Mouse (Mus musculus) limb, embryonic 14.5 days (tissue): ENCODE measurements around the gene Grk6. TPM values are rescaled to one million over a fixed set of nuclear protein-coding genes. Genes with fewer than 3 reads are reported as not detected.

Experiments used
- ATAC-seq: fragments of 200-750 bp; cut with Nextera tagmentation; 2 replicates; pipeline ENCODE4 v1.8.0; 2017; ENCODE audit warnings: low read depth, moderate number of reproducible peaks, moderate TSS enrichment; ENCODE audit not compliant: low FRiP score
- DNase-seq: peaks from one replicate; pipeline ENCODE4 v3.0.0-alpha.2; 2015; ENCODE audit warnings: low spot score
- H3K27ac ChIP-seq: fragments of 300-500 bp; sonication (generic); replicated peaks from 2 replicates; pipeline ENCODE4 v1.5.1; 2014; ENCODE audit warnings: low read depth, mild to moderate bottlenecking, low read length, moderate library complexity, mixed read lengths
- H3K27me3 ChIP-seq: fragments of 300-500 bp; sonication (generic); 2 replicates; pipeline ENCODE4 v1.6.1; 2014; ENCODE audit warnings: low read length, mixed read lengths; ENCODE audit not compliant: control insufficient read depth, insufficient read depth
- H3K36me3 ChIP-seq: fragments of 300-500 bp; sonication (generic); 2 replicates; pipeline ENCODE4 v1.6.1; 2014; ENCODE audit warnings: mild to moderate bottlenecking, low read length, moderate library complexity, mixed read lengths; ENCODE audit not compliant: control insufficient read depth, insufficient read depth
- H3K4me1 ChIP-seq: fragments of 300-500 bp; sonication (generic); 2 replicates; pipeline ENCODE4 v1.6.1; 2014; ENCODE audit warnings: antibody characterized with exemption, low read length, mixed read lengths; ENCODE audit not compliant: control insufficient read depth, insufficient read depth
- H3K4me2 ChIP-seq: fragments of 300-500 bp; sonication (generic); replicated peaks from 2 replicates; pipeline ENCODE4 v1.6.1; 2014; ENCODE audit warnings: low read depth, mild to moderate bottlenecking, low read length, moderate library complexity; ENCODE audit not compliant: severe bottlenecking
- H3K4me3 ChIP-seq: fragments of 300-500 bp; sonication (generic); replicated peaks from 2 replicates; pipeline ENCODE4 v1.5.1; 2014; ENCODE audit warnings: low read length
- H3K9ac ChIP-seq: fragments of 300-500 bp; sonication (generic); 2 replicates; pipeline ENCODE4 v1.6.1; 2014; ENCODE audit warnings: mild to moderate bottlenecking, low read depth, low read length, moderate library complexity; ENCODE audit not compliant: severe bottlenecking
- H3K9me3 ChIP-seq: fragments of 300-500 bp; sonication (generic); 2 replicates; pipeline ENCODE4 v1.6.1; 2016; ENCODE audit warnings: low read length; ENCODE audit not compliant: control insufficient read depth
- POLR2A ChIP-seq: fragments of 200-500 bp; IDR thresholded peaks from 2 replicates; pipeline ENCODE4 v1.8.0; 2012; ENCODE audit warnings: inconsistent platforms, mild to moderate bottlenecking, moderate library complexity, borderline replicate concordance; ENCODE audit not compliant: insufficient read depth, insufficient read length; ENCODE audit errors: extremely low read depth
- WGBS: fragments of 180-500 bp; shearing (Covaris S2); extraction: QIAGEN DNeasy Blood & Tissue Kit; methylation state at CpG from one replicate; pipeline ENCODE4 v1.1.7; 2014; 5-methylcytosine and 5-hydroxymethylcytosine counted together
- polyA plus RNA-seq, 2 experiments: library from polyadenylated mRNA; depleted of rRNA in 1 of 2; stranded (reverse) in 1 of 2; unstranded in 1 of 2; fragments of >200 nt; fragmentation: Nextera tagmentation in 1 of 2; extraction: Ambion mirVana in 1 of 2; gene quantifications; 2 replicates each; pipeline versions ENCODE4 v1.2.1 to v1.2.3; 2012 to 2014

Grk6 gene
- polyA plus RNA-seq, 2 experiments, result 51.7 to 81.4 TPM

GRCm38 (mm10) chr13:55477492-55477891 is 32.6 kb downstream of the Grk6 start:
- H3K9me3 ChIP-seq, result no peaks in the 10 kb centered on the region
- peaks cover 86% of the 10 kb centered on the region for H3K36me3 ChIP-seq
- WGBS, result 57% methylated on average over 16 of the region's 16 CpGs
- H3K9ac ChIP-seq, result no peak overlapping the region
- no peak overlapping the region for H3K4me2 ChIP-seq
- DNase-seq, result no peak
- no peak for ATAC-seq
- no peak overlapping the region for H3K4me3 ChIP-seq
- H3K27me3 ChIP-seq, result no peaks in the 10 kb centered on the region
- H3K27ac ChIP-seq, result no peak overlapping the region
- H3K4me1 ChIP-seq, result peaks cover 11% of the 10 kb centered on the region; the same call in 1 of the 2 replicates
- no peak for TF ChIP-seq POLR2A

GRCm38 (mm10) chr13:55478036-55478435 is 33.2 kb downstream of the Grk6 start:
- H3K4me1 ChIP-seq, result peaks cover 8% of the 10 kb centered on the region; the same call in 1 of the 2 replicates
- no peak for ATAC-seq
- WGBS, result 50% methylated on average over 5 of the region's 5 CpGs

GRCm38 (mm10) chr13:55479008-55479407 is 34.1 kb downstream of the Grk6 start:
- DNase-seq (no peak), ATAC-seq (no peak)
- no peaks in the 10 kb centered on the region for H3K27me3 ChIP-seq
- H3K4me3 ChIP-seq, result no peak overlapping the region
- H3K36me3 ChIP-seq, result peaks cover 93% of the 10 kb centered on the region
- 86% methylated on average over 7 of the region's 7 CpGs for WGBS
- H3K4me1 ChIP-seq, result peaks cover 8% of the 10 kb centered on the region
- H3K9ac ChIP-seq, result no peak overlapping the region
- H3K9me3 ChIP-seq, result no peaks in the 10 kb centered on the region
- no peak overlapping the region for H3K27ac ChIP-seq
- TF ChIP-seq POLR2A, result no peak
- no peak overlapping the region for H3K4me2 ChIP-seq

More at GRCm38 (mm10) chr13:55478036-55478435, 33.2 kb downstream of the Grk6 start:
- Histone ChIP-seq H3K27ac (no peak overlapping the region), H3K9ac (no peak overlapping the region), H3K9me3 (no peaks in the 10 kb centered on the region), H3K27me3 (no peaks in the 10 kb centered on the region), H3K4me2 (no peak overlapping the region), H3K4me3 (no peak overlapping the region), H3K36me3 (peaks cover 91% of the 10 kb centered on the region)
- no peak for TF ChIP-seq POLR2A
- no peak for DNase-seq

GRCm38 (mm10) chr13:55479929-55480328 is 35.1 kb downstream of the Grk6 start:
- Histone ChIP-seq H3K4me1 (peaks cover 13% of the 10 kb centered on the region), H3K27me3 (no peaks in the 10 kb centered on the region), H3K27ac (no peak overlapping the region), H3K4me3 (no peak overlapping the region), H3K9ac (no peak overlapping the region), H3K9me3 (no peaks in the 10 kb centered on the region), H3K36me3 (peaks cover 84% of the 10 kb centered on the region), H3K4me2 (no peak overlapping the region)
- no peak for TF ChIP-seq POLR2A
- DNase-seq (no peak), ATAC-seq (no peak)

GRCm38 (mm10) chr13:55482542-55482941 is 37.7 kb downstream of the Grk6 start:
- Histone ChIP-seq H3K9ac (no peak overlapping the region), H3K4me3 (no peak overlapping the region), H3K27ac (no peak overlapping the region), H3K36me3 (peaks cover 60% of the 10 kb centered on the region), H3K9me3 (no peaks in the 10 kb centered on the region), H3K4me1 (peaks cover 29% of the 10 kb centered on the region), H3K4me2 (no peak overlapping the region), H3K27me3 (no peaks in the 10 kb centered on the region)
- DNase-seq, result no peak
- TF ChIP-seq POLR2A, result no peak
- no peak for ATAC-seq
- WGBS, result 80% methylated on average over 7 of the region's 7 CpGs

- 53% methylated on average over 9 of the region's 9 CpGs for WGBS
- Histone ChIP-seq H3K4me3 (no peak overlapping the region), H3K27me3 (no peaks in the 10 kb centered on the region), H3K4me1 (peaks cover 29% of the 10 kb centered on the region), H3K27ac (no peak overlapping the region; the same call in 1 of the 2 replicates), H3K4me2 (no peak overlapping the region), H3K9ac (no peak overlapping the region), H3K36me3 (peaks cover 56% of the 10 kb centered on the region), H3K9me3 (no peaks in the 10 kb centered on the region)
- no peak for TF ChIP-seq POLR2A
- DNase-seq, result no peak
- no peak for ATAC-seq
Measured at GRCm38 (mm10) chr13:55483071-55483470, 38.2 kb downstream of the Grk6 start.
